Mouse (Mus musculus) liver, embryonic 14.5 days (tissue): ENCODE measurements around the gene Nedd4. TPM values are rescaled to one million over a fixed set of nuclear protein-coding genes. Genes with fewer than 3 reads are reported as not detected.

Experiments
- ATAC-seq: fragments of 200-750 bp; cut with Nextera tagmentation; 2 replicates; pipeline ENCODE4 v1.8.0; 2017; ENCODE audit warnings: moderate number of reproducible peaks, mild to moderate bottlenecking, moderate library complexity; ENCODE audit not compliant: insufficient read depth
- DNase-seq, 3 experiments: peaks; one replicate each; pipeline ENCODE4 v3.0.0-alpha.2; 2012 to 2013; ENCODE audit warnings: low read depth in 3 of 3, low spot score in 3 of 3
- H3K27ac ChIP-seq: fragments of 300-500 bp; sonication (generic); 2 replicates; pipeline ENCODE4 v1.5.1; 2014; ENCODE audit warnings: moderate library complexity, mild to moderate bottlenecking, control low read depth, inconsistent platforms
- H3K27me3 ChIP-seq: fragments of 300-500 bp; sonication (generic); 2 replicates; pipeline ENCODE4 v1.6.1; 2014; ENCODE audit warnings: mild to moderate bottlenecking, low read length, moderate library complexity; ENCODE audit not compliant: control insufficient read depth, insufficient read depth
- H3K36me3 ChIP-seq: fragments of 300-500 bp; sonication (generic); replicated peaks from 2 replicates; pipeline ENCODE4 v1.6.1; 2014; ENCODE audit warnings: low read depth; ENCODE audit not compliant: control insufficient read depth, insufficient read depth
- H3K4me1 ChIP-seq, 2 experiments: fragments of 200-500 bp in 1 of 2; fragments of 300-500 bp in 1 of 2; sonication (generic) in 1 of 2; replicated peaks; 2 replicates each; pipeline ENCODE4 v1.6.1; 2012 to 2014; ENCODE audit warnings: antibody characterized with exemption in 1 of 2, inconsistent platforms in 1 of 2, low read length in 1 of 2; ENCODE audit not compliant: control insufficient read depth in 2 of 2, insufficient read depth in 2 of 2
- H3K4me2 ChIP-seq: fragments of 300-500 bp; sonication (generic); 2 replicates; pipeline ENCODE4 v1.6.1; 2014; ENCODE audit warnings: low read depth, mild to moderate bottlenecking, control low read depth, moderate library complexity
- H3K4me3 ChIP-seq, 2 experiments: fragments of 200-500 bp in 1 of 2; fragments of 300-500 bp in 1 of 2; sonication (generic) in 1 of 2; 2 replicates each; pipeline ENCODE4 v1.5.1; 2012 to 2014; ENCODE audit warnings: low read depth in 2 of 2, low read length in 2 of 2, mild to moderate bottlenecking in 2 of 2, control low read depth in 1 of 2, inconsistent platforms in 1 of 2, moderate library complexity in 1 of 2; ENCODE audit not compliant: insufficient read depth in 1 of 2
- H3K9ac ChIP-seq: fragments of 300-500 bp; sonication (generic); replicated peaks from 2 replicates; pipeline ENCODE4 v1.6.1; 2014; ENCODE audit warnings: mild to moderate bottlenecking, control low read depth, moderate library complexity
- H3K9me3 ChIP-seq: fragments of 300-500 bp; sonication (generic); 2 replicates; pipeline ENCODE4 v1.6.1; 2016; ENCODE audit warnings: low read length, mixed read lengths; ENCODE audit not compliant: control insufficient read depth
- CTCF ChIP-seq: IDR thresholded peaks from 2 replicates; pipeline ENCODE4 v1.5.1; 2016; ENCODE audit warnings: antibody characterized with exemption, low read depth, control low read depth
- EP300 ChIP-seq: IDR thresholded peaks from 2 replicates; pipeline ENCODE4 v1.6.1; 2016; ENCODE audit warnings: antibody characterized with exemption, low read depth
- WGBS: fragments of 180-500 bp; shearing (Covaris S2); extraction: QIAGEN DNeasy Blood & Tissue Kit; methylation state at CpG from one replicate; pipeline ENCODE4 v1.1.7; 2014; ENCODE audit not compliant: insufficient replicate concordance; 5-methylcytosine and 5-hydroxymethylcytosine counted together
- polyA plus RNA-seq, 2 experiments: library from polyadenylated mRNA; depleted of rRNA in 1 of 2; stranded (reverse) in 1 of 2; unstranded in 1 of 2; fragments of >200 nt; fragmentation: Nextera tagmentation in 1 of 2; extraction: Ambion mirVana in 1 of 2; gene quantifications; 2 replicates each; pipeline versions ENCODE4 v1.2.1 to v1.2.3; 2012 to 2014

Nedd4 gene
- polyA plus RNA-seq, 2 experiments: 86.9 to 87.8 TPM

DNA sequence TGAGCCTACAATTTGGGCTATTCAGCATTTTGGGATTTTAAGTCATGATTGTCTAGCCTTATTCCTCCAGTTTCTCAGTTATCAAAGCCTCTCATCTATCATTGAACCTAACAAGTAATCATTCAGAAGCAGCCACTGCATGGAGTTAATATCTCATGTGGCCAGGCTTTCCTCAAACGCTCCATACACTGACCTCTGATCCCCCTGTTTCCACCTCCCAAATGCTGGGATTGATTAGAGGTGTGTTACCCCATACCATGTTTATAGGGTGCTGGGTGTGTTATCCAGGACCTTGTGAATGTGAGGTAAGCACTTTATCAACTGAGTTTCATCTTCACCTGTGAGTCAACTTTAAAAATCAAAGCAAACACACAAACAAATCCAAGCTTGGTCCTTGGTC, 28.7 kb downstream of the Nedd4 start:
- Histone ChIP-seq H3K4me2 (no peak overlapping the region), H3K9me3 (no peaks in the 10 kb centered on the region), H3K4me1 (0 out of 4 replicates have a peak, but pooled peaks cover 0 to 2% of the 10 kb centered on the region in 2 experiments), H3K27ac (no peak overlapping the region), H3K36me3 (peaks cover 58% of the 10 kb centered on the region), H3K4me3 (no peak overlapping the region), H3K9ac (no peak overlapping the region), H3K27me3 (no peaks in the 10 kb centered on the region)
- no peak for DNase-seq
- 56% methylated on average over 1 of the region's 1 CpGs for WGBS
- ATAC-seq: no peak
- no peak for TF ChIP-seq EP300
- TF ChIP-seq CTCF: no peak

DNA sequence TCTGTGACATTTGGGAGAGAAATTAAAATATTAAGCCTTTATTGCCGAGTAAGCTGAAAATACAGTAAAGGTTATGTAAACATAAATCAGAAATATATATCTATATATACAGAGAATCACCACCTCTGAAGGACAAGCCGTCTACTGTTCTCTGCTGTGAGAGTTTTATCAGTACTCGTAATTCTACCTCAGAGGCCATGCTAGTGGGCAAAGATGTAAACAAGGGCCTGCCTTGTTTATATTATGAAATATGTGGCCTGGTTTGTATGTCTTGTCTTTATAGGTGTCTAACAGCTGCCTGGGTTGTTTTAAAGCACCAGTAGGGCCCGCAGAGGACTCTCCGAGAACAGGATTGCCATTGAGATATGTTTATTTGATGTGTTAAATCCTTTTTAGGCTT, 29.8 kb downstream of the Nedd4 start:
- no peak for ATAC-seq
- Histone ChIP-seq H3K27ac (no peak overlapping the region), H3K36me3 (peaks cover 51% of the 10 kb centered on the region), H3K9me3 (no peaks in the 10 kb centered on the region), H3K4me2 (no peak overlapping the region), H3K4me1 (0 out of 4 replicates have a peak, but pooled peaks cover 0 to 2% of the 10 kb centered on the region in 2 experiments), H3K27me3 (no peaks in the 10 kb centered on the region), H3K4me3 (no peak overlapping the region), H3K9ac (no peak overlapping the region)
- TF ChIP-seq EP300 (no peak), CTCF (no peak)
- no peak for DNase-seq
- 77% methylated on average over 5 of the region's 5 CpGs for WGBS

DNA sequence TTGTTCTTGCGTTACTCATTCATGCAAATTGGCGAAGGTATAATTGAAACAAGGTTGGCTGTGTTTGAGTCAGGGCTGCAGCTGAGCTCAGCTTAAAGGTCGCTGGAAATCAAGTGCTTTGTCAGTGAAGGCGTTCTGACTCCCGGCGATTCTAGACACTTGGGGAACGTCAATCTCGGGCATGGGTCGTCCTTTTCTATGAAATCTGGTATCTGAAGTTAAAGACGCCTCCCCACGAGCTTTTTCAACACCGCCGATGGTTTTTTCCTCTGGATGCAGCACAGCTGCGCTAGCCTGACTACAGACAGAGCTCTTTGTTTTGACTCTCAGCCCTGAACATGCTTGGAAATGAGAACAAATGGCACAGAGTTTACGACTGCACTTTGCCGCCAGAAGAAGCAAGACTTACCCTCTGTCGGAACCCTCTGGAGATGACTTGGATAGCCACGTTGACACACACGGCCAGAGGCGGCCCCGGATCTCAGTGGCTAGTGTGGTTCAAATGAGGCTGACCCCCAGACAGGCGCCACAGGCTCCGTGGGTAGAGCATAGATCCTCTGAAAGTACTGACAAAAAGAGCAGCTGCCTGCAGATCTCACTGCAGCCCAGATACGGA, 31.0 kb downstream of the Nedd4 start:
- H3K4me1 ChIP-seq: peaks cover 0 to 6% of the 10 kb centered on the region in 2 experiments; a peak in 1 of 4 replicates
- DNase-seq (no peak), ATAC-seq (no peak)
- H3K9ac ChIP-seq: no peak overlapping the region
- H3K27ac ChIP-seq: no peak overlapping the region
- WGBS: 84% methylated on average over 24 of the region's 24 CpGs
- no peaks in the 10 kb centered on the region for H3K27me3 ChIP-seq
- TF ChIP-seq EP300: no peak
- no peak for TF ChIP-seq CTCF
- H3K4me3 ChIP-seq: no peak overlapping the region
- H3K36me3 ChIP-seq: peaks cover 44% of the 10 kb centered on the region
- no peaks in the 10 kb centered on the region for H3K9me3 ChIP-seq
- H3K4me2 ChIP-seq: no peak overlapping the region

DNA sequence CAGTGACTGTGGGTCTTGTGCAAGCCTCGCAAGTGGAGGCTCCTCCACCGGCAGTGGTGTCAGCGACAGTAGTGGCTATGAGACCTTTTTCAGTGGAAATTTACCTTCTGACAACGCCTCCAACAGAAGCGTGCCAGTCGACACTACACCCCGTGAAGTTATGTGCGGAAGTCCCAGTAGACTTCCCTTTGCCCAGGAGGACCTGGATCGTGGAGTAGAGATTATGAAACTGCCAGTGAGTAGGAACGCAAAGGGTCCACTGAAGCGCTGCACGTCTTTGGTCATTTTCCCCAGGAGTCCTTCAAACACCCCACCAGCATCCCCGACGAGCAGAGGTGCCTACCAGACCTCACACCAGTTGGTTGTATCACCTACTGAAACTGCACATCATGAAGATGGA, 31.7 kb downstream of the Nedd4 start:
- H3K4me3 ChIP-seq: no peak overlapping the region
- WGBS: 87% methylated on average over 14 of the region's 14 CpGs
- H3K27ac ChIP-seq: no peak overlapping the region
- no peak overlapping the region for H3K4me2 ChIP-seq
- H3K9me3 ChIP-seq: no peaks in the 10 kb centered on the region
- no peak for ATAC-seq
- H3K27me3 ChIP-seq: no peaks in the 10 kb centered on the region
- no peak for DNase-seq
- H3K4me1 ChIP-seq: peaks cover 5 to 12% of the 10 kb centered on the region in 2 experiments; a peak in 3 of 4 replicates
- peaks cover 46% of the 10 kb centered on the region for H3K36me3 ChIP-seq
- no peak overlapping the region for H3K9ac ChIP-seq
- no peak for TF ChIP-seq CTCF
- TF ChIP-seq EP300: no peak

DNA sequence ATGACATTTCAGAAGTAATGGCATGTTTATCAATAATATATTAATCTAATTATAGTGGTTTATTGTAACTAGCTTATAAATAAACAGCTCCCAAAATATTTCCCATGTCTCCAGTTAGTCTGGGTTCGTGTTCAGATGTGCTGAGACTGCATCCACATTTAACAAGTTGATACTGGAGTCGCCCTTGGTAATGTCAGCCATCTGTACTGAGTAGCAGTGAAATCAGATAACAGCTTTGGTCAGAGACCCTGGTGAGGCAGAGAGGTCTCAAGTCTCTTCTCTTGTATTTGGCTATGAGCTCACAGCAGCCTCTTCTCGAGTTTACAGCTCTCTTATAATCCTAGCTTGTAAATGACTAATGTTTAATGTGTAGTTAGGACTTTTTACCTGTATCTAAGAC, 34.4 kb downstream of the Nedd4 start:
- no peak overlapping the region for H3K4me3 ChIP-seq
- no peak overlapping the region for H3K4me2 ChIP-seq
- H3K27me3 ChIP-seq: no peaks in the 10 kb centered on the region
- 65% methylated on average over 3 of the region's 3 CpGs for WGBS
- ATAC-seq (no peak), DNase-seq (no peak)
- peaks cover 18 to 25% of the 10 kb centered on the region in 2 experiments for H3K4me1 ChIP-seq
- TF ChIP-seq EP300 (no peak), CTCF (no peak)
- peaks cover 43% of the 10 kb centered on the region for H3K36me3 ChIP-seq
- no peak overlapping the region for H3K9ac ChIP-seq
- no peaks in the 10 kb centered on the region for H3K9me3 ChIP-seq
- no peak overlapping the region for H3K27ac ChIP-seq
